In genomic region chr17:24170729-24171128, GRCm38 (mm10) we compare ENCODE assay signal across 13 mouse cellular contexts. TPM values are rescaled to one million over a fixed set of nuclear protein-coding genes. Genes with fewer than 3 reads are reported as not detected.
DNase-seq lines count a peak whose midpoint lies in the region; ATAC-seq and TF ChIP-seq lines count a peak whose summit lies in the region.
"Had no signal": no experiment of that assay in that cellular context is flagged by ENCODE, and none has a peak within 500 bp of the region (broad histone marks: within the 10 kb centered on the region; RNA-seq: fewer than 3 reads in every experiment).

No protein-coding gene starts in this region.

- peak overlapping the region; percentile 74 for H3K4me2 ChIP-seq in heart, embryonic 13.5 days
- H3K4me2 ChIP-seq in heart, embryonic 11.5 days, result no peak overlapping the region
- 0 out of 2 replicates have a peak overlapping the region, but pooled peaks have one; percentile 9 for H3K4me2 ChIP-seq in midbrain, embryonic 13.5 days (replicated peaks)
- no peak overlapping the region for H3K4me2 ChIP-seq in stomach, postnatal 0 days (replicated peaks; ENCODE audit: low read depth)

- no peak for ATAC-seq in heart, embryonic 13.5 days (ENCODE audit: extremely low read depth, insufficient number of reproducible peaks, low FRiP score, low TSS enrichment)
- no peak for ATAC-seq in heart, embryonic 11.5 days (replicated peaks; ENCODE audit: insufficient number of reproducible peaks, low FRiP score, low TSS enrichment)
- no peak for ATAC-seq in midbrain, embryonic 13.5 days
- ATAC-seq in monocyte, adult 5-6 weeks (replicated peaks; ENCODE audit: insufficient number of reproducible peaks, low FRiP score, low TSS enrichment, poor library complexity, severe bottlenecking), result peak; percentile 48
- ATAC-seq in inflammation-experienced regulatory T-cells, adult 6 months, result no peak
- ATAC-seq in stomach, postnatal 0 days (ENCODE audit: low FRiP score, low TSS enrichment), result no peak
- ATAC-seq: hindbrain, embryonic 16.5 days had no signal

- H3K9me3 ChIP-seq in heart, embryonic 13.5 days, result no peaks in the 10 kb centered on the region
- no peaks in the 10 kb centered on the region for H3K9me3 ChIP-seq in heart, embryonic 11.5 days (replicated peaks; ENCODE audit: control insufficient read depth, low read length)
- no peaks in the 10 kb centered on the region for H3K9me3 ChIP-seq in midbrain, embryonic 13.5 days
- no peaks in the 10 kb centered on the region for H3K9me3 ChIP-seq in midbrain, embryonic 10.5 days (replicated peaks)
- H3K9me3 ChIP-seq in stomach, postnatal 0 days (ENCODE audit: control insufficient read depth, low read length), result no peaks in the 10 kb centered on the region
- H3K9me3 ChIP-seq: limb, embryonic 13.5 days had no signal

- 0 out of 2 replicates have a peak overlapping the region, but pooled peaks have one; percentile 81 for H3K4me3 ChIP-seq in heart, embryonic 13.5 days
- no peak overlapping the region for H3K4me3 ChIP-seq in heart, embryonic 11.5 days (ENCODE audit: low read depth, low read length)
- H3K4me3 ChIP-seq in midbrain, embryonic 13.5 days (replicated peaks), result no peak overlapping the region
- no peak overlapping the region for H3K4me3 ChIP-seq in midbrain, embryonic 10.5 days
- no peak overlapping the region for H3K4me3 ChIP-seq in cortical plate, adult 2 months (ENCODE audit: insufficient read depth, low read length)
- no peak overlapping the region for H3K4me3 ChIP-seq in stomach, postnatal 0 days (ENCODE audit: low read depth, low read length)

- no peak for TF ChIP-seq CTCF in cortical plate, adult 2 months (IDR thresholded peaks at IDR 0.05; ENCODE audit: extremely low read depth, insufficient read depth, low read length)
- TF ChIP-seq CTCF in stomach, postnatal 0 days (IDR thresholded peaks at IDR 0.05; ENCODE audit: low read depth), result no peak

- no peak for TF ChIP-seq POLR2A in cortical plate, adult 2 months (IDR thresholded peaks at IDR 0.05; ENCODE audit: extremely low read depth, insufficient read depth, low read length)

- WGBS in heart, embryonic 13.5 days, result 64% methylated on average over 5 of the region's 5 CpGs
- 65% methylated on average over 5 of the region's 5 CpGs for WGBS in heart, embryonic 11.5 days (ENCODE audit: insufficient replicate concordance)
- 78% methylated on average over 5 of the region's 5 CpGs for WGBS in midbrain, embryonic 13.5 days
- 82% methylated on average over 5 of the region's 5 CpGs for WGBS in midbrain, embryonic 10.5 days
- 76% methylated on average over 5 of the region's 5 CpGs for WGBS in stomach, postnatal 0 days

- TF ChIP-seq EP300 in stomach, postnatal 0 days (optimal IDR thresholded peaks at IDR 0.05), result no peak

- peak overlapping the region; percentile 92 for H3K9ac ChIP-seq in heart, embryonic 13.5 days
- no peak overlapping the region for H3K9ac ChIP-seq in heart, embryonic 11.5 days (ENCODE audit: low read depth, low read length)
- H3K9ac ChIP-seq in midbrain, embryonic 13.5 days (replicated peaks), result no peak overlapping the region
- H3K9ac ChIP-seq in stomach, postnatal 0 days (ENCODE audit: low read length), result no peak overlapping the region

- H3K36me3 ChIP-seq in heart, embryonic 13.5 days, result peaks cover 18% of the 10 kb centered on the region
- peaks cover 8% of the 10 kb centered on the region for H3K36me3 ChIP-seq in heart, embryonic 11.5 days (ENCODE audit: control insufficient read depth, insufficient read depth, low read length)
- H3K36me3 ChIP-seq in midbrain, embryonic 13.5 days, result peaks cover 15% of the 10 kb centered on the region
- H3K36me3 ChIP-seq in midbrain, embryonic 10.5 days, result peaks cover 21% of the 10 kb centered on the region
- 0 out of 2 replicates have a peak, but pooled peaks cover 4% of the 10 kb centered on the region for H3K36me3 ChIP-seq in stomach, postnatal 0 days (ENCODE audit: control insufficient read depth, insufficient read depth, low read length)

- DNase-seq in midbrain, embryonic 10.5 days (ENCODE audit: low spot score), result no peak
- DNase-seq in stomach, postnatal 0 days (ENCODE audit: low spot score), result no peak
- DNase-seq: cerebellum, adult 11-12 months; gastrocnemius, postnatal 14 days had no signal

- H3K27ac ChIP-seq in heart, embryonic 13.5 days (replicated peaks), result 0 out of 2 replicates have a peak overlapping the region, but pooled peaks have one; percentile 96
- no peak overlapping the region for H3K27ac ChIP-seq in heart, embryonic 11.5 days (ENCODE audit: low read depth, low read length)
- no peak overlapping the region for H3K27ac ChIP-seq in midbrain, embryonic 13.5 days
- no peak overlapping the region for H3K27ac ChIP-seq in midbrain, embryonic 10.5 days (replicated peaks)
- 0 out of 2 replicates have a peak overlapping the region, but pooled peaks have one; percentile 8 for H3K27ac ChIP-seq in cortical plate, adult 2 months (ENCODE audit: insufficient read depth, low read length)
- H3K27ac ChIP-seq in stomach, postnatal 0 days (replicated peaks), result no peak overlapping the region; the same call in 1 of the 2 replicates

- peaks cover 26% of the 10 kb centered on the region for H3K4me1 ChIP-seq in heart, embryonic 13.5 days
- peaks cover 16% of the 10 kb centered on the region for H3K4me1 ChIP-seq in heart, embryonic 11.5 days (ENCODE audit: control insufficient read depth, insufficient read depth, low read length)
- H3K4me1 ChIP-seq in midbrain, embryonic 13.5 days (replicated peaks), result peaks cover 25% of the 10 kb centered on the region
- peaks cover 21% of the 10 kb centered on the region for H3K4me1 ChIP-seq in midbrain, embryonic 10.5 days
- peaks cover 3% of the 10 kb centered on the region; the same call in 1 of the 2 replicates for H3K4me1 ChIP-seq in cortical plate, adult 2 months (ENCODE audit: control insufficient read depth, insufficient read depth, low read length)
- H3K4me1 ChIP-seq in stomach, postnatal 0 days (replicated peaks; ENCODE audit: control insufficient read depth, insufficient read depth), result no peaks in the 10 kb centered on the region

- H3K27me3 ChIP-seq in heart, embryonic 13.5 days (replicated peaks), result no peaks in the 10 kb centered on the region
- H3K27me3 ChIP-seq in heart, embryonic 11.5 days (ENCODE audit: control insufficient read depth, insufficient read depth, low read length), result no peaks in the 10 kb centered on the region
- H3K27me3 ChIP-seq in midbrain, embryonic 13.5 days, result peaks cover 2% of the 10 kb centered on the region; the same call in 1 of the 2 replicates
- no peaks in the 10 kb centered on the region for H3K27me3 ChIP-seq in midbrain, embryonic 10.5 days (ENCODE audit: low read depth, poor library complexity, severe bottlenecking)
- H3K27me3 ChIP-seq in stomach, postnatal 0 days (ENCODE audit: control insufficient read depth, insufficient read depth, low read length), result no peaks in the 10 kb centered on the region
- H3K27me3 ChIP-seq: CH12.LX; limb, embryonic 13.5 days had no signal

RNA-seq across cellular contexts. Expression of gene Atp6v0c, which starts 1.2 kb away (rescaled TPM):
- polyA plus RNA-seq in heart, embryonic 13.5 days (2015; fragmentation: Nextera tagmentation; extraction: Ambion mirVana), result 544 and 567 TPM in 2 replicates
- polyA plus RNA-seq in heart, embryonic 11.5 days (2014; fragmentation: Nextera tagmentation; extraction: Ambion mirVana), result 552 and 561 TPM in 2 replicates
- 843 and 851 TPM in 2 replicates for polyA plus RNA-seq in midbrain, embryonic 13.5 days (2015; fragmentation: Nextera tagmentation; extraction: Ambion mirVana)
- polyA plus RNA-seq in midbrain, embryonic 10.5 days (2016; fragmentation: Nextera tagmentation; extraction: Ambion mirVana), result 467 and 491 TPM in 2 replicates
- 2,699 and 2,818 TPM in 2 replicates for polyA plus RNA-seq in cortical plate, adult 2 months (2012; rRNA removed)
- total RNA-seq in monocyte, adult 5-6 weeks (2017), result 55.6 to 90.6 TPM (median 83.3 TPM) in 3 replicates
- polyA plus RNA-seq in inflammation-experienced regulatory T-cells, adult 6 months (2017; shearing (Covaris generic)), result 100 to 1,000 TPM; 164 to 208 (median 177) TPM
- 608 and 627 TPM in 2 replicates for polyA plus RNA-seq in stomach, postnatal 0 days (2015; fragmentation: Nextera tagmentation; extraction: Ambion mirVana)

RNA-seq across cellular contexts. Expression of gene Amdhd2, which starts 7.2 kb away (rescaled TPM):
- 27.0 and 31.2 TPM in 2 replicates for polyA plus RNA-seq in heart, embryonic 13.5 days (2015; fragmentation: Nextera tagmentation; extraction: Ambion mirVana)
- polyA plus RNA-seq in heart, embryonic 11.5 days (2014; fragmentation: Nextera tagmentation; extraction: Ambion mirVana), result 28.3 and 31.0 TPM in 2 replicates
- polyA plus RNA-seq in midbrain, embryonic 13.5 days (2015; fragmentation: Nextera tagmentation; extraction: Ambion mirVana), result 32.9 and 35.6 TPM in 2 replicates
- polyA plus RNA-seq in midbrain, embryonic 10.5 days (2016; fragmentation: Nextera tagmentation; extraction: Ambion mirVana), result 42.4 and 44.8 TPM in 2 replicates
- 33.6 and 36.5 TPM in 2 replicates for polyA plus RNA-seq in cortical plate, adult 2 months (2012; rRNA removed)
- total RNA-seq in monocyte, adult 5-6 weeks (2017), result 6.5 to 24.6 TPM (median 24.4 TPM) in 3 replicates
- 10 to 100 TPM; 21.6 to 30.0 (median 29.7) TPM for polyA plus RNA-seq in inflammation-experienced regulatory T-cells, adult 6 months (2017; shearing (Covaris generic))
- 20.5 and 21.7 TPM in 2 replicates for polyA plus RNA-seq in stomach, postnatal 0 days (2015; fragmentation: Nextera tagmentation; extraction: Ambion mirVana)

RNA-seq across cellular contexts. Expression of gene Pdpk1, which starts 20.0 kb away (rescaled TPM):
- polyA plus RNA-seq in heart, embryonic 13.5 days (2015; fragmentation: Nextera tagmentation; extraction: Ambion mirVana), result 30.7 and 35.1 TPM in 2 replicates
- 45.2 and 45.9 TPM in 2 replicates for polyA plus RNA-seq in heart, embryonic 11.5 days (2014; fragmentation: Nextera tagmentation; extraction: Ambion mirVana)
- polyA plus RNA-seq in midbrain, embryonic 13.5 days (2015; fragmentation: Nextera tagmentation; extraction: Ambion mirVana), result 63.1 and 67.9 TPM in 2 replicates
- polyA plus RNA-seq in midbrain, embryonic 10.5 days (2016; fragmentation: Nextera tagmentation; extraction: Ambion mirVana), result 31.5 and 37.9 TPM in 2 replicates
- 42.5 and 44.8 TPM in 2 replicates for polyA plus RNA-seq in cortical plate, adult 2 months (2012; rRNA removed)
- 37.3 to 63.3 TPM (median 46.8 TPM) in 3 replicates for total RNA-seq in monocyte, adult 5-6 weeks (2017)
- polyA plus RNA-seq in inflammation-experienced regulatory T-cells, adult 6 months (2017; shearing (Covaris generic)), result 10 to 100 TPM; 34.1 to 47.4 (median 39.7) TPM
- polyA plus RNA-seq in stomach, postnatal 0 days (2015; fragmentation: Nextera tagmentation; extraction: Ambion mirVana), result 26.7 and 28.0 TPM in 2 replicates

RNA-seq across cellular contexts. Expression of gene Tbc1d24, which starts 34.6 kb away (rescaled TPM):
- polyA plus RNA-seq in heart, embryonic 13.5 days (2015; fragmentation: Nextera tagmentation; extraction: Ambion mirVana), result 4.2 and 5.2 TPM in 2 replicates
- polyA plus RNA-seq in heart, embryonic 11.5 days (2014; fragmentation: Nextera tagmentation; extraction: Ambion mirVana), result 4.0 and 5.2 TPM in 2 replicates
- polyA plus RNA-seq in midbrain, embryonic 13.5 days (2015; fragmentation: Nextera tagmentation; extraction: Ambion mirVana), result 19.2 and 20.4 TPM in 2 replicates
- 5.3 and 12.5 TPM in 2 replicates for polyA plus RNA-seq in midbrain, embryonic 10.5 days (2016; fragmentation: Nextera tagmentation; extraction: Ambion mirVana)
- 62.7 and 72.7 TPM in 2 replicates for polyA plus RNA-seq in cortical plate, adult 2 months (2012; rRNA removed)
- 0.68 to 1.0 TPM (median 0.96 TPM) in 3 replicates for total RNA-seq in monocyte, adult 5-6 weeks (2017)
- 1 to 10 TPM in 2 of 3 experiments, under 1 TPM in 1; 0.66 to 1.4 (median 1.0) TPM for polyA plus RNA-seq in inflammation-experienced regulatory T-cells, adult 6 months (2017; shearing (Covaris generic))
- polyA plus RNA-seq in stomach, postnatal 0 days (2015; fragmentation: Nextera tagmentation; extraction: Ambion mirVana), result 1.4 and 1.5 TPM in 2 replicates

RNA-seq across cellular contexts. Expression of gene Ntn3, which starts 38.6 kb away (rescaled TPM):
- 1.9 and 2.0 TPM in 2 replicates for polyA plus RNA-seq in heart, embryonic 13.5 days (2015; fragmentation: Nextera tagmentation; extraction: Ambion mirVana)
- 2.0 TPM in 2 replicates for polyA plus RNA-seq in heart, embryonic 11.5 days (2014; fragmentation: Nextera tagmentation; extraction: Ambion mirVana)
- 3.3 and 4.6 TPM in 2 replicates for polyA plus RNA-seq in midbrain, embryonic 13.5 days (2015; fragmentation: Nextera tagmentation; extraction: Ambion mirVana)
- 3.8 and 4.4 TPM in 2 replicates for polyA plus RNA-seq in midbrain, embryonic 10.5 days (2016; fragmentation: Nextera tagmentation; extraction: Ambion mirVana)
- 5.5 and 6.8 TPM in 2 replicates for polyA plus RNA-seq in cortical plate, adult 2 months (2012; rRNA removed)
- total RNA-seq in monocyte, adult 5-6 weeks (2017), result not detected in 3 replicates
- not detected for polyA plus RNA-seq in inflammation-experienced regulatory T-cells, adult 6 months (2017; shearing (Covaris generic))
- polyA plus RNA-seq in stomach, postnatal 0 days (2015; fragmentation: Nextera tagmentation; extraction: Ambion mirVana), result 2.8 and 3.1 TPM in 2 replicates

Comparison
In these comparisons a context has a peak if more than half of its experiments do, and no peak if none do; other contexts are left out.
1. H3K27ac ChIP-seq: peak in heart, embryonic 13.5 days (single experiment) and cortical plate, adult 2 months (single experiment); none in heart, embryonic 11.5 days (single experiment), midbrain, embryonic 13.5 days (single experiment), midbrain, embryonic 10.5 days (single experiment) and stomach, postnatal 0 days (single experiment).
2. H3K4me2 ChIP-seq: peak in heart, embryonic 13.5 days (single experiment) and midbrain, embryonic 13.5 days (single experiment); none in heart, embryonic 11.5 days (single experiment) and stomach, postnatal 0 days (single experiment).